Mouse (Mus musculus) CH12.LX (cell line): ENCODE measurements around the gene Il17ra.

Experiments used
- BHLHE40 ChIP-seq: IDR thresholded peaks from 2 replicates; pipeline ENCODE4 v1.6.1; 2011; ENCODE audit warnings: mild to moderate bottlenecking, low read depth, low read length, improper control_type of control experiment
- CTCF ChIP-seq, 2 experiments: IDR thresholded peaks in 1 of 2; conservative IDR thresholded peaks in 1 of 2; 2 replicates each; pipeline ENCODE4 v1.5.1; 2011 to 2012; ENCODE audit warnings: low read depth in 2 of 2, low read length in 2 of 2, improper control_type of control experiment in 1 of 2, inconsistent platforms in 1 of 2, mild to moderate bottlenecking in 1 of 2, moderate library complexity in 1 of 2
- EP300 ChIP-seq: IDR thresholded peaks from 2 replicates; pipeline ENCODE4 v1.6.1; 2011; ENCODE audit warnings: low read length, improper control_type of control experiment
- JUN ChIP-seq: IDR thresholded peaks from 2 replicates; pipeline ENCODE4 v1.6.1; 2011; ENCODE audit warnings: low read depth, mild to moderate bottlenecking, low read length, improper control_type of control experiment, moderate library complexity; ENCODE audit not compliant: insufficient read depth
- KAT2A ChIP-seq: IDR thresholded peaks from 2 replicates; pipeline ENCODE4 v1.6.1; 2012; ENCODE audit warnings: low read length, improper control_type of control experiment, inconsistent platforms; ENCODE audit not compliant: insufficient replicate concordance
- MYC ChIP-seq: IDR thresholded peaks from 2 replicates; pipeline ENCODE4 v1.6.1; 2011; ENCODE audit warnings: low read depth, mild to moderate bottlenecking, improper control_type of control experiment, low read length
- POLR2A ChIP-seq: IDR thresholded peaks from 2 replicates; pipeline ENCODE4 v1.6.1; 2011; ENCODE audit warnings: low read depth, mild to moderate bottlenecking, improper control_type of control experiment, low read length
- POLR2AphosphoS2 ChIP-seq: IDR thresholded peaks from 2 replicates; pipeline ENCODE4 v1.6.1; 2011; ENCODE audit warnings: low read depth, low read length, improper control_type of control experiment
- RAD21 ChIP-seq: IDR thresholded peaks from 2 replicates; pipeline ENCODE4 v1.6.1; 2011; ENCODE audit warnings: low read depth, mild to moderate bottlenecking, low read length, improper control_type of control experiment, moderate library complexity
- TCF12 ChIP-seq: IDR thresholded peaks from 2 replicates; pipeline ENCODE4 v1.6.1; 2014; ENCODE audit warnings: low read depth, mild to moderate bottlenecking, inconsistent platforms, low read length, improper control_type of control experiment
- USF1 ChIP-seq: IDR thresholded peaks from 2 replicates; pipeline ENCODE4 v1.6.1; 2014; ENCODE audit warnings: low read depth, mild to moderate bottlenecking, inconsistent platforms, low read length, improper control_type of control experiment
- ZC3H11A ChIP-seq: IDR thresholded peaks from 2 replicates; pipeline ENCODE4 v1.6.1; 2012; ENCODE audit warnings: low read depth, mild to moderate bottlenecking, inconsistent platforms, low read length, improper control_type of control experiment
- ZMIZ1 ChIP-seq: IDR thresholded peaks from 2 replicates; pipeline ENCODE4 v1.6.1; 2012; ENCODE audit warnings: low read depth, mild to moderate bottlenecking, inconsistent platforms, low read length, improper control_type of control experiment

- no peak for TF ChIP-seq POLR2AphosphoS2
- TF ChIP-seq RAD21 = no peak
- TF ChIP-seq MYC = no peak
- no peak for TF ChIP-seq ZMIZ1
- TF ChIP-seq CTCF (conservative IDR thresholded peaks at IDR 0.05 in 1 of 2, IDR thresholded peaks at IDR 0.05 in 1 of 2; ENCODE audit: low read depth in 2 of 2, low read length in 2 of 2) = no peak
- no peak for TF ChIP-seq TCF12
- no peak for TF ChIP-seq POLR2A
- no peak for TF ChIP-seq EP300
- TF ChIP-seq BHLHE40 = no peak
- TF ChIP-seq KAT2A = no peak
- no peak for TF ChIP-seq JUN
- no peak for TF ChIP-seq USF1
- no peak for TF ChIP-seq ZC3H11A
Measured at GRCm38 (mm10) chr6:120505531-120505930, 42.5 kb downstream of the Il17ra start.
